Mouse (Mus musculus): ENCODE results near the gene Psmd4. TPM values are rescaled to one million over a fixed set of nuclear protein-coding genes. Genes with fewer than 3 reads are reported as not detected.
"Not testable (repeated sequence)": the region's sequence is repeated elsewhere in the genome, so short reads cannot be mapped to it uniquely, and the experiment has no call there.

Gene Psmd4
- total RNA-seq, 2 experiments from 2014 or later, result 267 to 274 TPM

- DNase-seq (ENCODE audit: low spot score in 2 of 2), result no peak
Measured at GRCm38 (mm10) chr3:95027057-95027645, 15.3 kb downstream of the Psmd4 start.

DNA sequence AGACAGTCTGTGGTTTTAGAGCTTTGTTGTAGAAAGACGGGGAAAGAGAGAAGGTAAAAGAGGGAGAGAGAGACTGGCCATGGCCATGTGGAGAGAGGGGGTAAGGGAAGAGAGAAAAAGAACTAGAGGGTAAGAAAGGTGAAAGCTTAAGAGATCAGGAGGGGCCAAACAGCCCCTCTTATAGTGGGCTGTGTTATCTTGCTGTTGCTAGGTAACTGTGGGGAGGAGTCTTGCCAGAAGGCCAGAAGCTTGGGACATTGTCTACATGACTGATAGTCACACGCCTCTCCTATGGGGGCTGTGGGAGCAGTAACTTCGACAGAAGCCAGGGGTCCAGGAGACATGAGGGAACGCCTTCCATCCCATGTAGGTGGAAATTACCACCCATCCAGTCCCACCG is 17.2 kb downstream of the Psmd4 start:
- DNase-seq (ENCODE audit: low spot score in 2 of 2), result no peak

DNA sequence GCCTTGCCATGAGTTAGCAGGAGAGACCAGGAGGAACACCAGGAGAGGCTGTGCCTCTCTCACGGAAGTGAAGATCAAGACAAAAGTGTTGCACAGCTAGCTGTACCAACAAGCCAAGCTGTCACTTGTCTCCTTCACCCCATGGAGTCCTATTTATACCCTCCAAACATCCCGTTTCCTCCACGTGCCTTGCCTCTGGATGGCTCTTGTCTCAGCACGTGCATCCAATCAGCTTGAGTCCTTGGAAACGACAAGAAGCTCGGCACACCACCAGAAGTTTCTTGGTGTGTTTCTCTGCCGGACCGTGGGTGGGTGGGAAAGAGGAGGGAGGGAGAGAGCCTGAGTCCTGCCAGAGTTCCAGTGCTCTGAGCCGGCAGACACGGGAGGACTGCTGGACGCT is 17.9 kb downstream of the Psmd4 start:
- no peak for DNase-seq (ENCODE audit: low spot score in 2 of 2)

DNA sequence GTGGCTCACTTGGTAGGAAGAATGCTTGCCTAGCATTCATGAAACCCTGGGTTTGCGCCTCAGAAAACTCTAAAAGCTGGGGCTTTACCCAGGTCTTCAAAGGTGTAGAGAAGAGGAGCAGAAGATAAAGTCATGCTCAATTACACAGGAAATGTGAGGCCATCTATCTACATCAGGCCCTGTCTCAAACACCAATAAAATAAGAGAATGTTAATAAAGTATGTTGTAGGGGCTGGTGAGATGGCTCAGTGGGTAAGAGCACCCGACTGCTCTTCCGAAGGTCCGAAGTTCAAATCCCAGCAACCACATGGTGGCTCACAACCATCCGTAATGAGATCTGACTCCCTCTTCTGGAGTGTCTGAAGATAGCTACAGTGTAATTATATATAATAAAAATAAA is 21.5 kb downstream of the Psmd4 start:
- DNase-seq (ENCODE audit: low spot score in 2 of 2), result not testable (repeated sequence)

DNA sequence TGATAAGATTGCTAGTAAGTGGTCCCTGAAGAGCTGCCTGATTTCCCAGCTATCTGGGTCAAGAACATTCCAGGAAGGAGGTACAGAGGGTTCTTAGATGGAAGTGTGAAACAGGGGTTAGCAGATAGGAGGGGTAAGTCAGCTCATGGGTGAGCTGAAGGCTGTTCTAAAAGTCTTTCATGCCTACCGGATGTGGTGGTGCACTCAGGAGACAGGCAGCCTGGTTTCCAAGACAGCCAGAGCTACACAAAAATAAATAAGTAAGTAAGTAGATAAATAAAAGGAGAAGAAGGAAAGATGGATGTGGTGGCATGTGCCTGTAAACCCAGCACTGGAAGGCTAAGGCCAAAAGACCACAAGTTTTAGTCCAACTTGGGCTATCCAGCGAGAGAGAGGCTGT is 23.7 kb downstream of the Psmd4 start:
- no peak for DNase-seq (ENCODE audit: low spot score in 2 of 2)

- no peak for DNase-seq (ENCODE audit: low spot score in 2 of 2)
Measured at GRCm38 (mm10) chr3:95016532-95017056, 25.8 kb downstream of the Psmd4 start.

DNA sequence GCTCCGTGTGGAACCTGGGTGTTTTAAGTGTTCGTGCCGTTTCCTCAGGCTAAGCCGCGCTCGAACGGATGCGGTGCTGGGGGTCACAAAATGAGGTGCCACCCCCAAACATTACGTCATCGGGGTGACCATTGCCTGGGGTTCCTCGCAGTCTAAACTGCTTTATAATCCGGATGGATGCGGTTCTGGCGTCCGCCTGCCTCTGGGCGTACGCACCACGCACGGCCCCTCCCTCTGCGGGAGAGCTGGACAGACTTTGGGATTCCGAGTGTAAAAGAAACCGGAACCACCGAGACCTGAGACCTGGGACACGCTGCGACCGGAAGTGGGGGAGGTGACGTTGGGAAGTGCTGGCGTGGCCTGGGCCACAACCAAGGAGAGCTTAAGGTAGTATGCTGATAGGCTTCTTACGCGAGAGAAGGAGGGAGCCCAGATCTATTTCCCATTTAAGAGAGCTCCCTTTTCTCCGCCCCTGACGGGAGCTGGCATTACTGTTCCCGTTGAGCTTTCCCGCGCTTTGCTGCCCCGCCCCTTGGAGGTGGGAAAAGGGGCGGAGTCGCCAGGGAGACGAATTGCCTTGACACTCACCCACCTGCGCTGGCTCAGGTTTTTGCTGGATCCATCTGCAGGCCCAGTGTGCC is 26.4 kb downstream of the Psmd4 start:
- peak; percentile 90 to 92 for DNase-seq (ENCODE audit: low spot score in 2 of 2)

DNA sequence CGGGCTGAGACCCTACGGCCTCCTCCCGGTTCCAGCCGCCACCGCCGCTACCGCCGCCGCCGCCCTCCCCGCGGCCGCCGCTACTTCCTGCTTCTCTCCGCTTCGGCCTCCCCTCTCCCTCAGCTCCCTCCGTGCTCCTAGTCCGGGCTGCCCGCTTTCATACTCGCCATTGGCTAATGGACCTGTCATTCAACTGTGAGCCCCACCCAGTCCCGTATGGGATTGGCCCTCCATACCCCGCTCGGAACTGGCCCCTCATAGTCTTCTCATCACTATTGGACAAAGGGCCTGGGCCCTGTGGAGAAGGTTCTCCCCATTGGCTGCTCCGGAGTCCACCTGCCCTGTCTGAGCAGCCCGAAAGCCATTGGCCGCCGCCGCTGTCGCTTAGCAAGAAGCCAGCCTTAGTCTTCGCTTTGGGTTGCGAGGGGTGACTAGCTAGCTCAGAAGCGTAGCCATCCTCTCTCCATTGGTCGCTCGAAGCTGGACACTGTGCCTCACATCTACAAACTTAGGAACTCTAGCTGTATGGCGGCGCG is 27.0 kb downstream of the Psmd4 start, which contains the start of gene Zfp687:
Gene Zfp687 (minus strand): TSS at position 112 of the 536 bp plus-strand sequence.
- DNase-seq (ENCODE audit: low spot score in 2 of 2), result peak; percentile 97 to 98

DNA sequence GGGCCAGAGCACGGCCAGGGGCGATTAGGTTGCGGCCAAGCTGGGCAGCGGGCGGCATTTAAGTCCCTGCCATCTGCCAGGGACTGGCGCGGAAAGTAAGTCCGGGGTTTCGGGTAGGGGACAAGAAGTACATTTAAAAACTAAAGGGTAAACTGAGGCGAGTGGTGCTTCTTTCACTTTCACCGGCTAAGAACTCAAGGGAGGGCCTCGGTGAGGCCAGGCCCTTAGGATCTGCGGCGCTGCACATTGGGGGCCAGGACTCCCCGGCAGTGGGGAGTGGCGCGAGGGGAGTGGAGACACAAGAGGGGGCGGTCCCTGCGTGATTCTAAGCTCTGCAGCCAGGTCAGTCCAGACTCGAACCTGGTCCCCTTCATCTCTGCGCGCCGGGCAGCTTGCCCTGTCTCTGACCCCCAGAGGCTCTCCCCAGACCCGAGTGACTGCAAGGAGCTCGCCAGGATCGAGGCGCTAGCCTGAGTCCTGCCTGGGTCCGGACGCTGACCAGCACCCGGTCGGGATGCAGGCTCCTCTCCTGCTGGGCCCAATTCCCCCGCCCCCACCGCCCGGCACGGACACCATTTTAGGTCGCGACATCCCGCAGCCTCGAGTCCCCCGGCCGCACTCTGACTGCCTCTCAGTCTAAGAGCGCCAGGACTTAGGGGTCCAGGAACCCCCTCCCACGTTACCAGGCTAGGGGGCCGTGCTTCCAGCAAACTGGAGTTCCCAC is 27.8 kb downstream of the Psmd4 start:
- peak; percentile 53 to 59 for DNase-seq (ENCODE audit: low spot score in 2 of 2)

GRCm38 (mm10) chr3:95013699-95014427 is 28.6 kb downstream of the Psmd4 start:
- DNase-seq (ENCODE audit: low spot score in 2 of 2), result no peak

- no peak for DNase-seq (ENCODE audit: low spot score in 2 of 2)
Measured at GRCm38 (mm10) chr3:95012982-95013381, 29.4 kb downstream of the Psmd4 start.

DNA sequence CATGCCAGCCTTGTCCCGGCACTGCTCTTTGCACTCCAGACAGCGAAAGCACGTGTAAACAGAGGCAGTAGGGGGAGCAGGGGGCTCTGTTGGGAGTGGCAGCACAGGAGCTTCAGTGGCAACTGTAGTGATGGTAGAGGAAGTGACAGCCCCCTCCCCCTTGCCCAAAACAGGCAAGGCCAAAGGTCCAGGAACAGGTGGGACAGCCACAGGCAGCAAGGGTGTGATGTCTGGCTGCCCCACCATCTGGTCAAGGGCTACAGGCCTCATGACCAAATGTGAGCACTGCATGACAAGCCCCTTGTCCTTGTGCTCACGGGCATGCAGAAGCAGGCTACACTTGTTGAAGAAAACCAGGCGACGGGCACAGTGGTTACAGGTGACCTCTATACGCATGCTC is 32.0 kb downstream of the Psmd4 start:
- DNase-seq (ENCODE audit: low spot score in 2 of 2), result no peak

DNA sequence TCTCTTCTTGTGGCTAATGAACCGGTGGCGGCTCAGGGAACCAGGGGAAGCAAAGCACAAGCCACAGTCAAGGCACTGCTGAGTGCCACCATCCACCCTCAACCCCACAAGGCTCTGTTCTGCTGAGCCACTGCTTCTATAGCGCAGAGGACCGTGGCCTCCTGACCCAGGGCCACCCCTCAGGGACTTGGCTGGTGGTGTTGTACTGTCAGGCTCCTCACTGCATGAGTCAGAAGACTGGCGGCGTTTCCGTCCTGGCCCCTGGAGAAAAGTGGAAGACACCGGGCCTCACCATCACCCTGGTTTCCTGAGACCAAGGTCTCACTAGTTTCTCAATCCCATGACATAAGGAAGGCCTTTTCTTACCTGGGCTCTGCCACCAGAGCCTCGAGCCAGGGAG is 34.7 kb downstream of the Psmd4 start:
- no peak for DNase-seq (ENCODE audit: low spot score in 2 of 2)

DNA sequence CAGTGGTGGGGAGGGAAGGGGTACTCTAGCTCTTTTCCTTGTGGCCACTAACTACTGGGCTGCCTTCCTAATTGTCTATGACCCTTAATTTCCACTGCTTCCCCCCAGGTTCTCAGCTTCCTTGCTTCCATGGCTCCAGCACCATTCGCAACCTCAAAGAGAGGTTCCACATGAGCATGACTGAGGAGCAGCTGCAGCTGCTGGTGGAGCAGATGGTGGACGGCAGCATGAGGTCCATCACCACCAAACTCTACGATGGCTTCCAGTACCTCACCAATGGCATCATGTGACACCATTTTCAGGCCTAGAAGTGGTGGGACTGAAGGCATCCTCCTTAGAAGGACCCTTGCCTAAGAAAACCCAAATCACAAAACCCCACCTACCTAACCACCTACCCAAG is 36.8 kb downstream of the Psmd4 start:
- DNase-seq (ENCODE audit: low spot score in 2 of 2), result no peak

GRCm38 (mm10) chr3:95003273-95003672 is 39.1 kb downstream of the Psmd4 start:
- DNase-seq (ENCODE audit: low spot score in 2 of 2), result no peak

GRCm38 (mm10) chr3:95002569-95002968 is 39.8 kb downstream of the Psmd4 start:
- DNase-seq (ENCODE audit: low spot score in 2 of 2), result no peak

GRCm38 (mm10) chr3:94996946-94997345 is 45.5 kb downstream of the Psmd4 start:
- peak; percentile 83 to 86 for DNase-seq (ENCODE audit: low spot score in 2 of 2)

DNA sequence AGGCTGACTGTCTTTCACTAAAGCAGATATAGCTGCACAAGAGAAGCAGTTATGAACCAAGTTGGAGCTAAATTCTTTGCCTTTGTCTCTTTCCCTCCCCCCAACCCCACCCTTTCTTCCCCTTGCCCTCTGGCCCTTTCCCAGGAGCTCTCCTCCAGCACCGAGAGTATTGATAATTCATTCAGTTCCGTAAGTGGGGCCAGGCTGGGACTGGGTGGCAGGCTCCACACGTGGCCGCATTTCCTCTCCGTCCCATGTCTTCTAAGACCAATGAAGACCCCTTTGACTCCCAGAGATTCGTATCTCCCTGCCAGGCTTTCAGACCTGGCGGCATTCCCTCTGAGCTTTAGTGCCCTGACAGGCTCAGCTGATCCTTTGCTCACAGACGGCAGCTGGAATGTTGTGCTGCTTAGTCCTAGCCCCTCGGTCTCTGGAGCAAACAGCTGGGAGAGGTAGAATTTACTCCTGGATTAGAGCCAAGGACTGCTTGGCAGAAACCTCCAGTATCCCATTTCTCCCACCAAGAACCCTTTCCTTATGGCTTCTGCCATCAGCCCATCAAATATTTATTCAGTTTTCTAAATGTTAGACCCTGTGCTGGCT is 53.2 kb downstream of the Psmd4 start:
- no peak for DNase-seq (ENCODE audit: low spot score in 2 of 2)

DNA sequence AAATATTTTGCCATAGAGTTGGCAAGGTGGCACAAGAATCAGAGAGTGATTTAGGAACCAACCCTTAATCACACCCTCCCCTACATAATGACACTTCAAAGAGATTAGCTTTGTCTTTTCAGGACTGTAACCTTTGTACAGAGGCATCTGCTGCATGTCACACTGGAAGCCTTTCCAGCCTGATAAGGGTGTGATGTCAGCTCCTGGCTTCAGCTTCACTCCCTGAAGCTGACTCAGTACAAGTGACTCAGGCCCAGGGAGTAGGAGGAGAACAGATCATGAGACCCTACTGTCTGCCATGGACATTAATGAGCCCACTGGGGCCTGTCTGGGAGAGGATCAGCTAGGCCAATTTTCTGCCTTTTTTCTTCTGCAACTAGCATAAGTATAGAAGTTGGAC is 54.8 kb downstream of the Psmd4 start:
- peak; percentile 39 to 47 for DNase-seq (ENCODE audit: low spot score in 2 of 2)

- no peak for DNase-seq (ENCODE audit: low spot score in 2 of 2)
Measured at GRCm38 (mm10) chr3:94985513-94985912, 56.9 kb downstream of the Psmd4 start.

DNA sequence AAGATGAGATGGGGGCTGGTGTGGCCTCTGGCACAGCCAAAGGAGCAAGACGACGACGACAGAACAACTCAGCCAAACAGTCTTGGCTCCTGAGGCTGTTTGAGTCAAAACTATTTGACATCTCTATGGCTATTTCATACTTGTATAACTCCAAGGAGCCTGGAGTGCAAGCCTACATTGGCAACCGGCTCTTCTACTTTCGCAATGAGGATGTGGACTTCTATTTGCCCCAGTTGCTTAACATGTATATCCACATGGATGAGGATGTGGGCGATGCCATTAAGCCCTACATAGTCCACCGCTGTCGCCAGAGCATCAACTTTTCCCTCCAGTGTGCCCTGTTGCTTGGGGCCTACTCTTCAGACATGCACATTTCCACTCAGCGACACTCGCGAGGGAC is 58.1 kb downstream of the Psmd4 start:
- DNase-seq (ENCODE audit: low spot score in 2 of 2), result no peak

Measured in adrenal gland, adult 18-20 months (tissue).